ENCODE assay signal across 12 mouse cellular contexts in genomic region chr12:73393018-73393417, GRCm38 (mm10).
"Had no signal": no experiment of that assay in that cellular context is flagged by ENCODE, and none has a peak within 500 bp of the region (broad histone marks: within the 10 kb centered on the region; RNA-seq: fewer than 3 reads in every experiment).

No protein-coding gene starts in this region.

- H3K27ac ChIP-seq: kidney, embryonic 15.5 days; left cerebral cortex, adult 2 months; liver, embryonic 12.5 days had no signal

- ATAC-seq: liver, embryonic 12.5 days; midbrain, embryonic 16.5 days had no signal

- H3K4me2 ChIP-seq: kidney, embryonic 15.5 days; liver, embryonic 12.5 days; lung, embryonic 14.5 days; midbrain, embryonic 11.5 days had no signal

- H3K36me3 ChIP-seq: kidney, embryonic 15.5 days; liver, embryonic 12.5 days had no signal

- H3K9me3 ChIP-seq: kidney, embryonic 15.5 days; liver, embryonic 12.5 days had no signal

- H3K4me1 ChIP-seq: liver, embryonic 12.5 days had no signal

- DNase-seq: kidney, adult 18-20 months; kidney, postnatal 14 days; lung, embryonic 14.5 days; lung, postnatal 10 days; lung, postnatal 4 days; right cerebral cortex, adult 18-20 months; thymus, postnatal 36 days had no signal

- H3K27me3 ChIP-seq: kidney, embryonic 15.5 days; liver, embryonic 12.5 days had no signal

- H3K4me3 ChIP-seq: kidney, embryonic 15.5 days; left cerebral cortex, adult 2 months; liver, embryonic 12.5 days had no signal

- H3K9ac ChIP-seq: kidney, embryonic 15.5 days; liver, embryonic 12.5 days; lung, embryonic 14.5 days had no signal
